Mouse (Mus musculus): ENCODE data around the gene Gm3159. TPM values are rescaled to one million over a fixed set of nuclear protein-coding genes. Genes with fewer than 3 reads are reported as not detected.
"Not testable (repeated sequence)": the region's sequence is repeated elsewhere in the genome, so short reads cannot be mapped to it uniquely, and the experiment has no call there.

Gm3159 gene
- polyA plus RNA-seq, 1 experiment from 2014 or later = not detected

- not testable (repeated sequence) for H3K27ac ChIP-seq (ENCODE audit: low read depth, low read length); H3K9me3 ChIP-seq (ENCODE audit: control insufficient read depth, low read length); H3K4me3 ChIP-seq (ENCODE audit: low read length); H3K36me3 ChIP-seq (ENCODE audit: control insufficient read depth, insufficient read depth, low read length); ATAC-seq (ENCODE audit: low FRiP score, low TSS enrichment); H3K4me1 ChIP-seq (ENCODE audit: control insufficient read depth, insufficient read depth, low read length); H3K27me3 ChIP-seq (ENCODE audit: control insufficient read depth, insufficient read depth, low read length); H3K4me2 ChIP-seq (replicated peaks; ENCODE audit: low read depth, low read length); H3K9ac ChIP-seq (ENCODE audit: low read depth, low read length)
Measured at GRCm38 (mm10) chr14:4403840-4404239, 6.5 kb downstream of the Gm3159 start.

GRCm38 (mm10) chr14:4409939-4410338 is 12.6 kb downstream of the Gm3159 start:
- H3K4me2 ChIP-seq (replicated peaks; ENCODE audit: low read depth, low read length); H3K27ac ChIP-seq (ENCODE audit: low read depth, low read length); ATAC-seq (ENCODE audit: low FRiP score, low TSS enrichment); H3K9ac ChIP-seq (ENCODE audit: low read depth, low read length); H3K36me3 ChIP-seq (ENCODE audit: control insufficient read depth, insufficient read depth, low read length); H3K4me1 ChIP-seq (ENCODE audit: control insufficient read depth, insufficient read depth, low read length); H3K4me3 ChIP-seq (ENCODE audit: low read length); H3K27me3 ChIP-seq (ENCODE audit: control insufficient read depth, insufficient read depth, low read length); H3K9me3 ChIP-seq (ENCODE audit: control insufficient read depth, low read length): not testable (repeated sequence)
- no CpG with 5 or more reads among the region's 1 CpGs for WGBS

- not testable (repeated sequence) for H3K4me1 ChIP-seq (ENCODE audit: control insufficient read depth, insufficient read depth, low read length); H3K27me3 ChIP-seq (ENCODE audit: control insufficient read depth, insufficient read depth, low read length); ATAC-seq (ENCODE audit: low FRiP score, low TSS enrichment); H3K9me3 ChIP-seq (ENCODE audit: control insufficient read depth, low read length); H3K36me3 ChIP-seq (ENCODE audit: control insufficient read depth, insufficient read depth, low read length); H3K27ac ChIP-seq (ENCODE audit: low read depth, low read length); H3K9ac ChIP-seq (ENCODE audit: low read depth, low read length)
- WGBS = 1% methylated on average over 18 of the region's 59 CpGs
- H3K4me3 ChIP-seq (ENCODE audit: low read length) = peak within 1 kb of the TSS; percentile 28
- peak within 1 kb of the TSS; percentile 47 for H3K4me2 ChIP-seq (replicated peaks; ENCODE audit: low read depth, low read length)
Measured at GRCm38 (mm10) chr14:4414965-4415835, 17.9 kb downstream of the Gm3159 start, which contains the start of gene Gm3164. Gm3164 (plus strand) TSS chr14:4415448.

- not testable (repeated sequence) for H3K9me3 ChIP-seq (ENCODE audit: control insufficient read depth, low read length); H3K36me3 ChIP-seq (ENCODE audit: control insufficient read depth, insufficient read depth, low read length); ATAC-seq (ENCODE audit: low FRiP score, low TSS enrichment); H3K27me3 ChIP-seq (ENCODE audit: control insufficient read depth, insufficient read depth, low read length); H3K27ac ChIP-seq (ENCODE audit: low read depth, low read length); H3K4me2 ChIP-seq (replicated peaks; ENCODE audit: low read depth, low read length); H3K9ac ChIP-seq (ENCODE audit: low read depth, low read length); H3K4me3 ChIP-seq (ENCODE audit: low read length); H3K4me1 ChIP-seq (ENCODE audit: control insufficient read depth, insufficient read depth, low read length)
Measured at GRCm38 (mm10) chr14:4430692-4431091, 33.4 kb downstream of the Gm3159 start, which contains the start of gene Gm3173. Gm3173 (plus strand) TSS chr14:4430992.

Other genes starting within 250 kb of the Gm3159 start
- gene Gm3127, start 232.5 kb upstream of the Gm3159 start, polyA plus RNA-seq (2014; fragmentation: Nextera tagmentation; extraction: Ambion mirVana) = not detected in 2 replicates
- 0.57 TPM in 1 of 2 replicates, not detected in the other for gene Gm2974, start 214.9 kb upstream of the Gm3159 start, polyA plus RNA-seq (2014; fragmentation: Nextera tagmentation; extraction: Ambion mirVana)
- gene Gm3138, start 147.9 kb upstream of the Gm3159 start, polyA plus RNA-seq (2014; fragmentation: Nextera tagmentation; extraction: Ambion mirVana) = not detected in 2 replicates
- gene Gm3149, start 80.2 kb upstream of the Gm3159 start, polyA plus RNA-seq (2014; fragmentation: Nextera tagmentation; extraction: Ambion mirVana) = not detected in 2 replicates
- 0.14 TPM in 1 of 2 replicates, not detected in the other for gene 2610042L04Rik, start 62.8 kb upstream of the Gm3159 start, polyA plus RNA-seq (2014; fragmentation: Nextera tagmentation; extraction: Ambion mirVana)
- gene Gm3164, start 17.9 kb downstream of the Gm3159 start, polyA plus RNA-seq (2014; fragmentation: Nextera tagmentation; extraction: Ambion mirVana) = 0.64 TPM in 1 of 2 replicates, not detected in the other
- not detected in 2 replicates for gene Gm3173, start 33.5 kb downstream of the Gm3159 start, polyA plus RNA-seq (2014; fragmentation: Nextera tagmentation; extraction: Ambion mirVana)
- gene Gm3182, start 84.2 kb downstream of the Gm3159 start, polyA plus RNA-seq (2014; fragmentation: Nextera tagmentation; extraction: Ambion mirVana) = not detected in 2 replicates
- not detected in 2 replicates for gene Gm3047, start 157.9 kb downstream of the Gm3159 start, polyA plus RNA-seq (2014; fragmentation: Nextera tagmentation; extraction: Ambion mirVana)
- not detected in 2 replicates for gene Gm8159, start 234.8 kb downstream of the Gm3159 start, polyA plus RNA-seq (2014; fragmentation: Nextera tagmentation; extraction: Ambion mirVana)